Mouse (Mus musculus) lung, adult 2 months (tissue): ENCODE results near the gene Grn. TPM values are rescaled to one million over a fixed set of nuclear protein-coding genes. Genes with fewer than 3 reads are reported as not detected.
A peak's percentile ranks its signal among the peaks of the same experiment; 100 is the strongest.

Source experiments
- DNase-seq: peaks from one replicate; pipeline ENCODE4 v3.0.0; 2022
- H3K4me1 ChIP-seq: fragments of 200-500 bp; 2 replicates; pipeline ENCODE4 v1.6.1; 2011; ENCODE audit warnings: low read length; ENCODE audit not compliant: control insufficient read depth, insufficient read depth
- H3K4me3 ChIP-seq: fragments of 200-500 bp; replicated peaks from 2 replicates; pipeline ENCODE3; 2011; ENCODE audit warnings: low read depth, mild to moderate bottlenecking, control low read depth, low read length; ENCODE audit errors: extremely low read depth
- CTCF ChIP-seq: fragments of 200-500 bp; IDR thresholded peaks from 2 replicates; pipeline ENCODE4 v1.5.1; 2011; ENCODE audit warnings: mild to moderate bottlenecking, low read length, control low read depth; ENCODE audit not compliant: insufficient read depth
- POLR2A ChIP-seq: fragments of 200-500 bp; IDR thresholded peaks from 2 replicates; pipeline ENCODE4 v1.6.1; 2011; ENCODE audit warnings: low read depth, mild to moderate bottlenecking, control low read depth, low read length, borderline replicate concordance; ENCODE audit errors: extremely low read depth
- whole genome bisulfite sequencing: fragments of 180-500 bp; shearing (Covaris S2); methylation state at CpG from one replicate; pipeline ENCODE4 v1.1.7; 2018; 5-methylcytosine and 5-hydroxymethylcytosine counted together
- polyA plus RNA-seq: library from polyadenylated mRNA; depleted of rRNA; stranded (reverse); fragments of >200 nt; gene quantifications from 2 replicates; pipeline ENCODE4 v1.2.3, GENCODE M21; 2012

Grn gene
- polyA plus RNA-seq, 1 experiment: 257 TPM

DNA sequence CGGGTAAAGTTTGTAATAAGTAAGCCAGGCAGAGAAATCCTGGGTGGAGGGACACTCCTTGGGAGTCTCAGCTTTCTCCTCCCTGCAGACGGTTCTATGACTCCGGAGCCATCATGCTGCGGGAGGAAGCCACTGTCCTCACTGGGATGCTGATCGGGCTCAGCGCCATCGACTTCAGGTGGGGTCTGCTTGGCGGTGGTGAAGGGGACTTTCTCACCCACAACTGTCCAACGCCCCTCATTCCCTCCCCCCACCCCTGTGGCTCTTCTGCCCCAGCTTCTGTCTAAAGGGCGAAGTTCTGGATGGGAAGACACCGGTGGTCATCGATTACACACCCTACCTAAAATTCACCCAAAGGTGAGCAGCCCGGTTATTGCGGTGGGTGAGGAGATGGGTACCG, 31.0 kb upstream of the Grn start:
- DNase-seq: no peak
- Histone ChIP-seq H3K4me3 (no peak overlapping the region), H3K4me1 (no peaks in the 10 kb centered on the region)
- TF ChIP-seq POLR2A: no peak
- no peak for TF ChIP-seq CTCF
- 21% methylated on average over 15 of the region's 15 CpGs for WGBS

- TF ChIP-seq POLR2A (no peak), CTCF (no peak)
- no peaks in the 10 kb centered on the region for H3K4me1 ChIP-seq
- no peak for DNase-seq
- 6% methylated on average over 33 of the region's 34 CpGs for WGBS
- H3K4me3 ChIP-seq: no peak overlapping the region
Measured at GRCm38 (mm10) chr11:102399610-102400072, 30.5 kb upstream of the Grn start.

DNA sequence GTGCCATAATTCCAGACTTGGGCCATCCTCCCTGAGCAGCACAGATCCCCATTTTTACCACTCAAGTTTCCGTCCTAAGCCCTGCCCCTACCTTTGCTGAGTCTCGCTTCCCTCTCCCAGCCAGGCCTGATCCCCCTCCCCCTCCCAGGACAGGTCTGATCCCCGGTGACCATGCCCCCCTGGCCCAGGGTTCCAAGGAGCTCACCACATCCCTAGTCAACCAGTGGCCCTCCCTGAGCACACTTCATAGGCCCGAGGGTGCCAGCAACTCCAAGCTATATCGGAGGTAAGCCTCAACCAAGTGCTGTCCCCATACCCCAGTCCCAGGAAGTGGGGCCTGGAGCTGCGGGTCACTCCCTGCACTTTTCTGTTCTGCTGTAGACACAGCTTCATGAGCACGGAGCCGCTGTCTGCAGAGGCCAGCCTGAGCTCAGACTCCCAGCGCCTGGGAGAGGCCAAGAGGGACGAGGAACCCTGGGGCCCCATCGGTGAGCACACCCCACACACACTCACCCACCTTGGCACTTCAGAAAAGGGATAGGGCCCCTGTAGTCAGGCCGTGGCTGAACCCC, 29.5 kb upstream of the Grn start:
- H3K4me3 ChIP-seq: no peak overlapping the region
- DNase-seq: no peak
- TF ChIP-seq POLR2A (no peak), CTCF (no peak)
- 23% methylated on average over 12 of the region's 12 CpGs for WGBS
- no peaks in the 10 kb centered on the region for H3K4me1 ChIP-seq

- Histone ChIP-seq H3K4me1 (no peaks in the 10 kb centered on the region), H3K4me3 (no peak overlapping the region)
- no peak for TF ChIP-seq POLR2A
- no peak for TF ChIP-seq CTCF
- DNase-seq: no peak
- 62% methylated on average over 12 of the region's 12 CpGs for WGBS
Measured at GRCm38 (mm10) chr11:102401898-102402500, 28.1 kb upstream of the Grn start.

DNA sequence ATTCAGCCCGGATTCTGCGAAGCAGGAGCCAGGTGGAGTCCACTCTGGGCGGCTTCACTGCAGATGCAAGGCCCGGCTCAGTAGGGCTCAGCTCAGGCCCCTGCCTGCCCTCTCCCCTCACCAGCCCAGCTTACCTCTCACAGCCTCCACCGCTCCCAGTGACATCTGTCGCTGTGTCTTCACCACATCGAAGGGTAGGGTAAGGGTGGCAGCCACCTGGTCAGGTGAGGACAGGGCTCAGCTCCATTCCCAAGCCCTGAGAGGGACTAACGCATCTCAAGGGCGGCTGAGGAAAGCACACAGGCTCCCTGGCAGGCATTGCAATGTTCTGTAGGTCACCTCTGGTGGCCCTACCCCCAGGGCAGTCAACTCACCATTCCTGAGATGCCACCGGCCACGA, 26.5 kb upstream of the Grn start:
- DNase-seq: no peak
- H3K4me3 ChIP-seq: no peak overlapping the region
- no peak for TF ChIP-seq POLR2A
- TF ChIP-seq CTCF: no peak
- WGBS: 98% methylated on average over 11 of the region's 11 CpGs
- H3K4me1 ChIP-seq: no peaks in the 10 kb centered on the region

- Histone ChIP-seq H3K4me3 (no peak overlapping the region), H3K4me1 (no peaks in the 10 kb centered on the region)
- no peak for DNase-seq
- WGBS: 79% methylated on average over 18 of the region's 18 CpGs
- TF ChIP-seq POLR2A (no peak), CTCF (no peak)
Measured at GRCm38 (mm10) chr11:102404161-102405010, 25.7 kb upstream of the Grn start.

GRCm38 (mm10) chr11:102405544-102406285, 24.4 kb upstream of the Grn start:
- Histone ChIP-seq H3K4me3 (no peak overlapping the region), H3K4me1 (no peaks in the 10 kb centered on the region)
- WGBS: 80% methylated on average over 11 of the region's 11 CpGs
- TF ChIP-seq POLR2A: no peak
- TF ChIP-seq CTCF: no peak
- no peak for DNase-seq

- H3K4me3 ChIP-seq: no peak overlapping the region
- WGBS: 19% methylated on average over 3 of the region's 3 CpGs
- no peak for DNase-seq
- H3K4me1 ChIP-seq: no peaks in the 10 kb centered on the region
- TF ChIP-seq CTCF (no peak), POLR2A (no peak)
Measured at GRCm38 (mm10) chr11:102406401-102406800, 23.7 kb upstream of the Grn start.

DNA sequence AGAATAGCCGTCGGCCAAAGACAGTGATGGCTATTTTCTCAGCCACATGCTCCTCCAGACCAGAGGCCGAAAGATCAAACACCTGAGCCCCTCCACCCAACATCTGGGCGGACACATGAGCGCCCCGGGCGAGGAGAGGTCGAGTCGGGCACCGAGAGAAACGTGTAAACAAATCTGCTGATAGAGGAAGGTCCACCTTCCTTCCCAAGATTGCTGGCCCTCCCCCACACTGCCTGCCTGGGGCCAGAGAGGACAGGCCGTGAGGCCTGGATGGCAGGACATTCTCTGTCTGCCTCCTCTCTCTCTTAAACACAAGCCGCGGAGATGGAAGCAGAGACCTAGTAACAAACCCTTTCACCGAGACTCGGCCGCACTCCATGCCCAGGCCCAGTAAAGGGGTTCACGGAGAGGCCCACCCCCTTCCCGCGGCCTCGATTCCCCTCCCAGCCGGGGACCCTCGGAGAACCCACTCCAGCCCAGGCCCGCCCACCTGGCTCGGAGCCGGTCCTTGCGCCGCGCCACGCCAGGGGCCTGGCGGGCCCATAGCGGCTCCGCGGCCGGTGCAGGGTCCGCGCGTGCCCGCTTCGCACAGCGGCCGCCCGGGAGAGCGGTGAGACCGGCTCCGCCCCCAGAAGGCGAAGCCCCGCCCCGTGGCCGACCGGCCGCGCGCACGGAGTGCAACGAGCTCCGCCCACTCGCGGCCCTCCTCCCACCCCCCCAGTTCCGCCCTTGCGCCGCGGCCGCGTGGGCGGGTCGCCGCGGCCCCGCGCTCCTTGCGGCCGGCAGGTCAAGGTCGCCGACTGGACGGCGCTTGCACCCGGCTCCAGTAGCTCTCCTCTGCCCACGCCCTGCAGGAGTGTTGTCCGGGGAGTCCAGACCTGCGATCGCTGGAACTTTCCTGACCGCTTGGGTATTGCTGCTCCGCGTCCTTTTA, 22.9 kb upstream of the Grn start:
- DNase-seq: peak; percentile 92
- H3K4me3 ChIP-seq: peak overlapping the region; percentile 84
- TF ChIP-seq POLR2A: peak; percentile 39; the same call in 1 of the 2 replicates
- TF ChIP-seq CTCF: no peak
- whole genome bisulfite sequencing: under 1% methylated on average over 85 of the region's 85 CpGs
- no peaks in the 10 kb centered on the region for H3K4me1 ChIP-seq
